Comparison of ENCODE assay signal across 21 mouse cellular contexts in the genomic region with DNA sequence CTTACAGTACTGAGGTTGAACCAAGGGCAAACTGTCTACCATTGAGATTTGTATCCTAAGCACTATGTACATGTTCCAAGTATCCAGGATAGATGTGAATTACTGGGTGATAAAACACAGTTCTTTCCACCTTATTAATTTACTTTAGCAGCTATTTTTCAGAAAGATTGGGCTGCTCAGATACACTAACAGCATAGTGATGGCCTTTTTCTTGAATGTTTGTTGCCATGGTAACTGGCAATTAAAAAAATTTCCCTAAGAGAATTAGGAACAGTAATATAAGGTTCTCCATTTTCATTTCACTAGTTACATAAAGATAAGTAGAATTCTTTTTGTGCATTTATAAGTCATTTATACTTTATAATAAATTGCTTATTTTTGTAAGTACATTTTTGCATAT.
"Had no signal": no experiment of that assay in that cellular context is flagged by ENCODE, and none has a peak within 500 bp of the region (broad histone marks: within the 10 kb centered on the region; RNA-seq: fewer than 3 reads in every experiment).

No protein-coding gene starts in this region.

- H3K4me2 ChIP-seq: kidney, embryonic 15.5 days; limb, embryonic 12.5 days; limb, embryonic 15.5 days; liver, embryonic 11.5 days; lung, embryonic 14.5 days; neural tube, embryonic 12.5 days; stomach, embryonic 15.5 days had no signal

- H3K36me3 ChIP-seq: kidney, embryonic 15.5 days; limb, embryonic 12.5 days; limb, embryonic 15.5 days; neural tube, embryonic 12.5 days; stomach, embryonic 15.5 days had no signal

- H3K27me3 ChIP-seq: kidney, embryonic 15.5 days; limb, embryonic 12.5 days; limb, embryonic 15.5 days; neural tube, embryonic 12.5 days; stomach, embryonic 15.5 days had no signal

- H3K27ac ChIP-seq: kidney, embryonic 15.5 days; left cerebral cortex, adult 2 months; limb, embryonic 12.5 days; limb, embryonic 15.5 days; liver, embryonic 14.5 days; macrophage; neural tube, embryonic 12.5 days; stomach, embryonic 15.5 days had no signal

- DNase-seq: kidney, adult 8-10 months; kidney, postnatal 10 days; kidney, postnatal 36 days; layer of hippocampus, postnatal 36 days; left cerebral cortex, postnatal 4 days; liver, postnatal 0 days; lung, embryonic 14.5 days; retina, postnatal 1 day; right cerebral cortex, postnatal 25 days; spleen, adult 18-20 months; thymus, postnatal 25 days had no signal

- H3K4me3 ChIP-seq: kidney, embryonic 15.5 days; left cerebral cortex, adult 2 months; limb, embryonic 12.5 days; limb, embryonic 15.5 days; neural tube, embryonic 12.5 days; stomach, embryonic 15.5 days had no signal

- ATAC-seq: liver, postnatal 0 days; lung, postnatal 0 days had no signal

- H3K4me1 ChIP-seq: kidney, embryonic 15.5 days; limb, embryonic 12.5 days; limb, embryonic 15.5 days; neural tube, embryonic 12.5 days; stomach, embryonic 15.5 days had no signal

- H3K9ac ChIP-seq: kidney, embryonic 15.5 days; limb, embryonic 12.5 days; limb, embryonic 15.5 days; liver, embryonic 14.5 days; liver, postnatal 0 days; lung, embryonic 14.5 days; neural tube, embryonic 12.5 days; stomach, embryonic 15.5 days had no signal

- H3K9me3 ChIP-seq: kidney, embryonic 15.5 days; limb, embryonic 12.5 days; limb, embryonic 15.5 days; neural tube, embryonic 12.5 days; stomach, embryonic 15.5 days had no signal
